Mouse (Mus musculus): ENCODE data around the gene Ifitm1. TPM values are rescaled to one million over a fixed set of nuclear protein-coding genes. Genes with fewer than 3 reads are reported as not detected.

The Ifitm1 gene
- polyA plus RNA-seq, 1 experiment from 2014 or later: 11.7 TPM

- H3K36me3 ChIP-seq: peaks cover 6% of the 10 kb centered on the region; the same call in 1 of the 2 replicates
- H3K9ac ChIP-seq: no peak overlapping the region
- no peaks in the 10 kb centered on the region for H3K9me3 ChIP-seq (replicated peaks)
- H3K4me2 ChIP-seq: peak overlapping the region; percentile 26; the same call in 1 of the 2 replicates
- H3K27ac ChIP-seq: peak overlapping the region; percentile 71
- H3K27me3 ChIP-seq: no peaks in the 10 kb centered on the region
- 47% methylated on average over 8 of the region's 8 CpGs for WGBS
- H3K4me1 ChIP-seq (replicated peaks): peaks cover 71% of the 10 kb centered on the region
- no peak for ATAC-seq (replicated peaks; ENCODE audit: insufficient number of reproducible peaks, insufficient read depth, low FRiP score, low read depth)
- no peak overlapping the region for H3K4me3 ChIP-seq
Measured at GRCm38 (mm10) chr7:140951051-140951450, 16.0 kb upstream of the Ifitm1 start.

GRCm38 (mm10) chr7:140951765-140952164 is 15.3 kb upstream of the Ifitm1 start:
- peak overlapping the region; percentile 71; the same call in 1 of the 2 replicates for H3K27ac ChIP-seq
- H3K4me3 ChIP-seq: no peak overlapping the region
- no peak overlapping the region for H3K4me2 ChIP-seq
- H3K4me1 ChIP-seq (replicated peaks): peaks cover 72% of the 10 kb centered on the region
- H3K9me3 ChIP-seq (replicated peaks): no peaks in the 10 kb centered on the region
- H3K27me3 ChIP-seq: no peaks in the 10 kb centered on the region
- 63% methylated on average over 6 of the region's 6 CpGs for WGBS
- no peak overlapping the region for H3K9ac ChIP-seq
- H3K36me3 ChIP-seq: no peaks in the 10 kb centered on the region; the same call in 1 of the 2 replicates
- no peak for ATAC-seq (replicated peaks; ENCODE audit: insufficient number of reproducible peaks, insufficient read depth, low FRiP score, low read depth)

- Histone ChIP-seq H3K27ac (no peak overlapping the region), H3K9me3 (replicated peaks) (no peaks in the 10 kb centered on the region), H3K4me2 (0 out of 2 replicates have a peak overlapping the region, but pooled peaks have one; percentile 66), H3K4me3 (no peak overlapping the region), H3K9ac (no peak overlapping the region), H3K4me1 (replicated peaks) (peaks cover 68% of the 10 kb centered on the region), H3K27me3 (no peaks in the 10 kb centered on the region), H3K36me3 (no peaks in the 10 kb centered on the region; the same call in 1 of the 2 replicates)
- 58% methylated on average over 7 of the region's 7 CpGs for WGBS
- ATAC-seq (replicated peaks; ENCODE audit: insufficient number of reproducible peaks, insufficient read depth, low FRiP score, low read depth): no peak
Measured at GRCm38 (mm10) chr7:140952441-140952840, 14.6 kb upstream of the Ifitm1 start.

- ATAC-seq (replicated peaks; ENCODE audit: insufficient number of reproducible peaks, insufficient read depth, low FRiP score, low read depth): no peak
Measured at GRCm38 (mm10) chr7:140953133-140953532, 13.9 kb upstream of the Ifitm1 start.

GRCm38 (mm10) chr7:140953800-140954732 is 13.0 kb upstream of the Ifitm1 start:
- 51% methylated on average over 15 of the region's 15 CpGs for WGBS
- ATAC-seq (replicated peaks; ENCODE audit: insufficient number of reproducible peaks, insufficient read depth, low FRiP score, low read depth): no peak
- no peaks in the 10 kb centered on the region; the same call in 1 of the 2 replicates for H3K36me3 ChIP-seq
- peaks cover 59% of the 10 kb centered on the region for H3K4me1 ChIP-seq (replicated peaks)
- H3K4me2 ChIP-seq: peak overlapping the region; percentile 66
- H3K9me3 ChIP-seq (replicated peaks): no peaks in the 10 kb centered on the region
- H3K9ac ChIP-seq: peak overlapping the region; percentile 57
- H3K27ac ChIP-seq: peak overlapping the region; percentile 90; the same call in 1 of the 2 replicates
- H3K27me3 ChIP-seq: peaks cover 7% of the 10 kb centered on the region
- peak overlapping the region; percentile 58 for H3K4me3 ChIP-seq

More at GRCm38 (mm10) chr7:140953133-140953532, 13.9 kb upstream of the Ifitm1 start:
- no peaks in the 10 kb centered on the region for H3K9me3 ChIP-seq (replicated peaks)
- no peak overlapping the region for H3K27ac ChIP-seq
- 71% methylated on average over 11 of the region's 11 CpGs for WGBS
- H3K36me3 ChIP-seq: no peaks in the 10 kb centered on the region; the same call in 1 of the 2 replicates
- H3K4me1 ChIP-seq (replicated peaks): peaks cover 61% of the 10 kb centered on the region
- H3K27me3 ChIP-seq: peaks cover 3% of the 10 kb centered on the region
- peak overlapping the region; percentile 66 for H3K4me2 ChIP-seq
- H3K4me3 ChIP-seq: peak overlapping the region; percentile 8; the same call in 1 of the 2 replicates
- no peak overlapping the region for H3K9ac ChIP-seq

- Histone ChIP-seq H3K27ac (peak overlapping the region; percentile 90), H3K4me1 (replicated peaks) (peaks cover 59% of the 10 kb centered on the region), H3K4me2 (peak overlapping the region; percentile 66), H3K4me3 (peak overlapping the region; percentile 58), H3K9ac (peak overlapping the region; percentile 57), H3K9me3 (replicated peaks) (no peaks in the 10 kb centered on the region), H3K27me3 (peaks cover 7% of the 10 kb centered on the region), H3K36me3 (no peaks in the 10 kb centered on the region)
- ATAC-seq (replicated peaks; ENCODE audit: insufficient number of reproducible peaks, insufficient read depth, low FRiP score, low read depth): no peak
- 5% methylated on average over 9 of the region's 9 CpGs for WGBS
Measured at GRCm38 (mm10) chr7:140954733-140955071, 12.3 kb upstream of the Ifitm1 start.

GRCm38 (mm10) chr7:140955342-140955741 is 11.7 kb upstream of the Ifitm1 start:
- ATAC-seq (replicated peaks; ENCODE audit: insufficient number of reproducible peaks, insufficient read depth, low FRiP score, low read depth): 0 out of 2 replicates have a peak, but pooled peaks have one; percentile 15
- Histone ChIP-seq H3K27me3 (peaks cover 7% of the 10 kb centered on the region), H3K27ac (peak overlapping the region; percentile 90), H3K36me3 (no peaks in the 10 kb centered on the region), H3K4me3 (peak overlapping the region; percentile 58), H3K4me2 (peak overlapping the region; percentile 66), H3K4me1 (replicated peaks) (peaks cover 52% of the 10 kb centered on the region), H3K9me3 (replicated peaks) (no peaks in the 10 kb centered on the region), H3K9ac (peak overlapping the region; percentile 57)
- 3% methylated on average over 17 of the region's 17 CpGs for WGBS

- H3K4me2 ChIP-seq: peak within 1 kb of the TSS; percentile 66
- H3K36me3 ChIP-seq: no peaks in the 10 kb centered on the region
- WGBS: 8% methylated on average over 11 of the region's 11 CpGs
Measured at GRCm38 (mm10) chr7:140955758-140956555, 11.1 kb upstream of the Ifitm1 start, which contains the start of the genes Gm45717 and Ifitm2. Gene Gm45717 (minus strand): TSS chr7:140955937. Gene Ifitm2 (minus strand): TSS chr7:140955987.

GRCm38 (mm10) chr7:140956556-140956869 is 10.5 kb upstream of the Ifitm1 start:
- Histone ChIP-seq H3K4me2 (peak overlapping the region; percentile 66), H3K27me3 (peaks cover 7% of the 10 kb centered on the region), H3K36me3 (no peaks in the 10 kb centered on the region), H3K9ac (no peak overlapping the region), H3K9me3 (replicated peaks) (no peaks in the 10 kb centered on the region), H3K4me3 (no peak overlapping the region), H3K4me1 (replicated peaks) (peaks cover 41% of the 10 kb centered on the region), H3K27ac (peak overlapping the region; percentile 90)
- ATAC-seq (replicated peaks; ENCODE audit: insufficient number of reproducible peaks, insufficient read depth, low FRiP score, low read depth): no peak
- WGBS: 43% methylated on average over 6 of the region's 6 CpGs

More at GRCm38 (mm10) chr7:140955758-140956555, 11.1 kb upstream of the Ifitm1 start, which contains the start of the genes Gm45717 and Ifitm2:
- H3K4me1 ChIP-seq (replicated peaks): peaks cover 46% of the 10 kb centered on the region
- peak within 1 kb of the TSS; percentile 57 for H3K9ac ChIP-seq
- H3K27me3 ChIP-seq: peaks cover 7% of the 10 kb centered on the region
- H3K9me3 ChIP-seq (replicated peaks): no peaks in the 10 kb centered on the region
- peak; percentile 86 for ATAC-seq (replicated peaks; ENCODE audit: insufficient number of reproducible peaks, insufficient read depth, low FRiP score, low read depth)
- H3K4me3 ChIP-seq: peak within 1 kb of the TSS; percentile 58
- peak within 1 kb of the TSS; percentile 90 for H3K27ac ChIP-seq

GRCm38 (mm10) chr7:140959181-140959901 is 7.7 kb upstream of the Ifitm1 start:
- peaks cover 7% of the 10 kb centered on the region for H3K27me3 ChIP-seq
- H3K4me3 ChIP-seq: no peak overlapping the region
- no peak overlapping the region for H3K9ac ChIP-seq
- H3K9me3 ChIP-seq (replicated peaks): no peaks in the 10 kb centered on the region
- H3K27ac ChIP-seq: no peak overlapping the region
- peaks cover 22% of the 10 kb centered on the region for H3K4me1 ChIP-seq (replicated peaks)
- H3K36me3 ChIP-seq: no peaks in the 10 kb centered on the region
- WGBS: 14% methylated on average over 9 of the region's 9 CpGs
- H3K4me2 ChIP-seq: no peak overlapping the region
- ATAC-seq (replicated peaks; ENCODE audit: insufficient number of reproducible peaks, insufficient read depth, low FRiP score, low read depth): no peak
